Mouse (Mus musculus): ENCODE measurements around the gene Pphln1.

DNA sequence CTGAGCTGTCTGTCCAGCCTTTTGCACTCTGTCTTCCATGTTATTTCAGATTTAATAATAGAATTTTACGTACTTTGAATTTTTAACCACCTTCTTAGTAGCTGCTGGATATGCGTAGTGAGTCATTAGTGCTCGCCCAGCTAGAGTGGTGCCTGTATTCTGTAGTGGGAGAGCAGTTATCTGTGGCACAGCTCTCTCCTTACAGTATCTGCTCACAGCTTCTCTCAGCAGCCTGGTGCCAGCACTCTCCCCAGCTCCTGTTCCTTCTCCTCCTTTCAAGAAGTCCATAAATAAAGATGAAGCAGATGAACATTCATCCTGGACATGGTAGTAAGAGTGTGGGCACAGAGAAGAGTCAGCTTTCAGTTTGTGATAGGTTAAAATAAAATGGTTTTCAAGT lies 76.1 kb downstream of the Pphln1 start:
- TF ChIP-seq CTCF (IDR thresholded peaks at IDR 0.05; ENCODE audit: control insufficient read depth, insufficient read depth, insufficient replicate concordance, low read depth, low read length) = no peak
- TF ChIP-seq POLR2A (IDR thresholded peaks at IDR 0.05; ENCODE audit: control insufficient read depth, low read depth, low read length) = no peak
